Mouse (Mus musculus) limb, embryonic 11.5 days (tissue): ENCODE data around the gene Zfp174. TPM values are rescaled to one million over a fixed set of nuclear protein-coding genes. Genes with fewer than 3 reads are reported as not detected.

Experiments
- ATAC-seq: fragments of 200-750 bp; cut with Nextera tagmentation; 2 replicates; pipeline ENCODE4 v1.8.0; 2017; ENCODE audit warnings: low read depth; ENCODE audit not compliant: insufficient number of reproducible peaks, low FRiP score, low TSS enrichment
- DNase-seq: peaks from one replicate; pipeline ENCODE4 v3.0.0-alpha.2; 2015; ENCODE audit warnings: low spot score
- H3K27ac ChIP-seq: fragments of 300-500 bp; sonication (generic); replicated peaks from 2 replicates; pipeline ENCODE4 v1.5.1; 2014; ENCODE audit warnings: low read depth, mild to moderate bottlenecking, low read length
- H3K27me3 ChIP-seq: fragments of 300-500 bp; sonication (generic); 2 replicates; pipeline ENCODE4 v1.6.1; 2014; ENCODE audit warnings: mild to moderate bottlenecking, low read length, mixed read lengths; ENCODE audit not compliant: control insufficient read depth, insufficient read depth
- H3K36me3 ChIP-seq: fragments of 300-500 bp; sonication (generic); 2 replicates; pipeline ENCODE4 v1.6.1; 2014; ENCODE audit warnings: mild to moderate bottlenecking, low read length, moderate library complexity, mixed read lengths; ENCODE audit not compliant: control insufficient read depth, insufficient read depth
- H3K4me1 ChIP-seq: fragments of 300-500 bp; sonication (generic); 2 replicates; pipeline ENCODE4 v1.6.1; 2014; ENCODE audit warnings: low read length, mixed read lengths; ENCODE audit not compliant: control insufficient read depth, insufficient read depth
- H3K4me2 ChIP-seq: fragments of 300-500 bp; sonication (generic); 2 replicates; pipeline ENCODE4 v1.6.1; 2014; ENCODE audit warnings: low read depth, mild to moderate bottlenecking, moderate library complexity; ENCODE audit not compliant: severe bottlenecking
- H3K4me3 ChIP-seq: fragments of 300-500 bp; sonication (generic); 2 replicates; pipeline ENCODE4 v1.5.1; 2014; ENCODE audit warnings: low read depth, low read length
- H3K9ac ChIP-seq: fragments of 300-500 bp; sonication (generic); 2 replicates; pipeline ENCODE4 v1.6.1; 2014; ENCODE audit warnings: mild to moderate bottlenecking, low read length
- H3K9me3 ChIP-seq: fragments of 300-500 bp; sonication (generic); 2 replicates; pipeline ENCODE4 v1.6.1; 2016; ENCODE audit warnings: low read length; ENCODE audit not compliant: control insufficient read depth
- WGBS: fragments of 180-500 bp; shearing (Covaris S2); extraction: QIAGEN DNeasy Blood & Tissue Kit; methylation state at CpG from one replicate; pipeline ENCODE4 v1.1.7; 2014; 5-methylcytosine and 5-hydroxymethylcytosine counted together
- polyA plus RNA-seq: library from polyadenylated mRNA; unstranded; fragments of >200 nt; fragmentation: Nextera tagmentation; extraction: Ambion mirVana; gene quantifications from 2 replicates; pipeline ENCODE4 v1.2.1, GENCODE M21; 2014

The Zfp174 gene
- polyA plus RNA-seq, 1 experiment from 2014 or later: 1.1 TPM

- ATAC-seq: no peak
- H3K9ac ChIP-seq: no peak overlapping the region
- no peaks in the 10 kb centered on the region for H3K27me3 ChIP-seq
- H3K36me3 ChIP-seq: no peaks in the 10 kb centered on the region
- H3K4me3 ChIP-seq: no peak overlapping the region
- DNase-seq: no peak
- no peaks in the 10 kb centered on the region for H3K9me3 ChIP-seq
- no peak overlapping the region for H3K4me2 ChIP-seq
- WGBS: 94% methylated on average over 14 of the region's 14 CpGs
- no peak overlapping the region for H3K27ac ChIP-seq
- H3K4me1 ChIP-seq: no peaks in the 10 kb centered on the region
These were observed 44.7 kb downstream of the Zfp174 start for GRCm38 (mm10) chr16:3891621-3892295.

DNA sequence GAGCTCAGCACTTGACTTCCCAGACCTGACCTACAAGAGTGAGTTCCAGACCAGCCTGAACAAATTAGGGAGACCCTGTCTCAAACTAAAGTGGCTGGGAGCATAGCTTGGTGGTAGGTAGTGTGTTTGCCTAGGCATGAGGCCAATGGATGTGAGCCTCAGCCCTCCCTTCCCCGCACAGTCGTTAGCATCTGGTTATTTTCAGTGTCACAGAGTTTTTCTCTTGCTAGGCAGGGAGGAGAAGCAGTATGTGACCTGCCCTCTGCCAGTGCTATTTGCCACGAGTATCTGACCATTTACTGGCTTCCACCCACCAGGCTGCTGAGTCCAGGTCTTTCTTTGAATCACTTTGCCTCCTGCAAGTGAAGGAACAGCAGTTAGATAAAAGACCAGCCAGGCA, 46.7 kb downstream of the Zfp174 start:
- ATAC-seq (no peak), DNase-seq (no peak)
- WGBS: 62% methylated on average over 3 of the region's 3 CpGs
- no peaks in the 10 kb centered on the region for H3K27me3 ChIP-seq
- no peak overlapping the region for H3K4me2 ChIP-seq
- no peak overlapping the region for H3K9ac ChIP-seq
- no peaks in the 10 kb centered on the region; the same call in 1 of the 2 replicates for H3K36me3 ChIP-seq
- no peak overlapping the region for H3K4me3 ChIP-seq
- H3K4me1 ChIP-seq: no peaks in the 10 kb centered on the region
- no peaks in the 10 kb centered on the region for H3K9me3 ChIP-seq
- no peak overlapping the region for H3K27ac ChIP-seq

DNA sequence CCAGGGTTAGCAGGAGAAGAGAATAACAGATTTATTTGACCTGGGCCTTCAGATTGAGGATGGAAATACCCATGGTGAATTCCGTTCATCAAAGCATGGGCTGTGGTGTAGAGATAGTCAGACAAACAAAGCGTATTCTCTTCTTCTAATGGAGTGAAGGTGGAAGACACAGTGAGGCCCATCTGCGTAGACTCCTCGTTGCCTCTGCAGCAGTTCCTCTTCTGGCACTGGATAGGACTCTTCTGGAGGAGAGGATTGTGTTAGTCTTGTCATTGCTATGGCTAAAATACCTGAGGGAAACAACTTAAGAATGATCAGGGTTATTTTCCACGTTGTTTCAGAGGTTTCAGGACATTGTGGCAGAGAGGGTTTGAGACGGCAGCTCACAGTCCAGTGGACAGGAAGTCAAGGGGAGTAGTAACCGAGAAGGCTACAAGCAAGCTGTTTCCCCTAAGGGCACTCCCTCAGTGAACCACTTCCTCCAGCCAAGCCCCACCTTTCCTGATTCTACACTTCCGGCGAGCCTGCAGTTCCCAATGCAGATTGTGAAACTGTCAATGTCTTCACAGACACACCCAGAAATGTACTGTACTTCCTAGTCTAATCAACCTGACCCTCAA, 48.2 kb downstream of the Zfp174 start:
- H3K4me3 ChIP-seq: no peak overlapping the region
- no peak overlapping the region for H3K9ac ChIP-seq
- no peak for DNase-seq
- no peak overlapping the region for H3K27ac ChIP-seq
- H3K9me3 ChIP-seq: no peaks in the 10 kb centered on the region
- peaks cover 2% of the 10 kb centered on the region; the same call in 1 of the 2 replicates for H3K36me3 ChIP-seq
- H3K4me2 ChIP-seq: no peak overlapping the region
- no peaks in the 10 kb centered on the region for H3K27me3 ChIP-seq
- WGBS: 81% methylated on average over 9 of the region's 9 CpGs
- ATAC-seq: no peak
- no peaks in the 10 kb centered on the region for H3K4me1 ChIP-seq

GRCm38 (mm10) chr16:3896046-3896445, 49.0 kb downstream of the Zfp174 start:
- H3K9ac ChIP-seq: no peak overlapping the region
- ATAC-seq: no peak
- no peaks in the 10 kb centered on the region for H3K27me3 ChIP-seq
- peaks cover 2% of the 10 kb centered on the region; the same call in 1 of the 2 replicates for H3K36me3 ChIP-seq
- H3K9me3 ChIP-seq: no peaks in the 10 kb centered on the region
- 82% methylated on average over 6 of the region's 6 CpGs for WGBS
- DNase-seq: no peak
- no peak overlapping the region for H3K4me3 ChIP-seq
- no peak overlapping the region for H3K4me2 ChIP-seq
- H3K4me1 ChIP-seq: no peaks in the 10 kb centered on the region
- no peak overlapping the region for H3K27ac ChIP-seq

DNA sequence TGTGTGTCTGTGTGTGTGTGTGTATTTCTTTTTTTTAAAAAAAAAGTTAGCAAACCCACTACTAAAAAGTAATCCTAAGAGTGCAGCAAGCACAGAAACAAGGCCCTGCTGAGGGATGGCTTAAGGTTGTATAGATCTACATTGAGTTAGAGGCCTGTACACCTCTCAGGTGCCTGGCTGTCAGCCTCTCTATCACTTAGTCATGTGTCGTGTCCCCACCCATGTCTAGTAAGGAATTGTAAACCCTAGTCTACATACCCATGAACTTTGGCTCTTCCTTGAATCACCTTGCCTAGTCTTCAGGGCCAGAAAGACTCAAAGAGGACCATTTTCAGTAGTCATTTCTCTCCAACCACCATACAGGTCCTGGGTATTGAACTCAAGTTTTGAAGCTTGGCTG, 49.5 kb downstream of the Zfp174 start:
- ATAC-seq: no peak
- H3K4me1 ChIP-seq: no peaks in the 10 kb centered on the region
- WGBS: 94% methylated on average over 1 of the region's 1 CpGs
- no peak overlapping the region for H3K4me2 ChIP-seq
- H3K36me3 ChIP-seq: peaks cover 4% of the 10 kb centered on the region; the same call in 1 of the 2 replicates
- no peak for DNase-seq
- H3K4me3 ChIP-seq: no peak overlapping the region
- no peaks in the 10 kb centered on the region for H3K27me3 ChIP-seq
- H3K9me3 ChIP-seq: no peaks in the 10 kb centered on the region
- no peak overlapping the region for H3K9ac ChIP-seq
- H3K27ac ChIP-seq: no peak overlapping the region

GRCm38 (mm10) chr16:3907471-3907870, 60.4 kb downstream of the Zfp174 start:
- Histone ChIP-seq H3K36me3 (peaks cover 3% of the 10 kb centered on the region), H3K9ac (no peak overlapping the region), H3K27me3 (no peaks in the 10 kb centered on the region), H3K27ac (no peak overlapping the region), H3K4me3 (no peak overlapping the region), H3K9me3 (no peaks in the 10 kb centered on the region), H3K4me1 (0 out of 2 replicates have a peak, but pooled peaks cover 2% of the 10 kb centered on the region), H3K4me2 (no peak overlapping the region)
- ATAC-seq (no peak), DNase-seq (no peak)
- 85% methylated on average over 2 of the region's 2 CpGs for WGBS

Other genes starting within 250 kb of the Zfp174 start
- 0.06 TPM in 1 of 2 replicates, not detected in the other for gene Mefv, start 129.2 kb upstream of the Zfp174 start, polyA plus RNA-seq
- 27.5 and 34.8 TPM in 2 replicates for gene Zfp263, start 103.2 kb upstream of the Zfp174 start, polyA plus RNA-seq
- gene Olfr15, start 16.4 kb upstream of the Zfp174 start, polyA plus RNA-seq: not detected in 2 replicates
- gene Naa60, start 25.1 kb downstream of the Zfp174 start, polyA plus RNA-seq: 54.6 and 60.1 TPM in 2 replicates
- 4.5 and 6.1 TPM in 2 replicates for gene Zfp597, start 37.3 kb downstream of the Zfp174 start, polyA plus RNA-seq
- gene Gm20695, start 37.4 kb downstream of the Zfp174 start, polyA plus RNA-seq: 1.8 and 3.7 TPM in 2 replicates
- gene 1700037C18Rik, start 61.4 kb downstream of the Zfp174 start, polyA plus RNA-seq: 4.1 and 5.1 TPM in 2 replicates
- 22.4 and 24.8 TPM in 2 replicates for gene Cluap1, start 61.5 kb downstream of the Zfp174 start, polyA plus RNA-seq
- gene Nlrc3, start 129.4 kb downstream of the Zfp174 start, polyA plus RNA-seq: 0.57 and 0.65 TPM in 2 replicates
- 29.7 and 31.0 TPM in 2 replicates for gene Slx4, start 156.5 kb downstream of the Zfp174 start, polyA plus RNA-seq
- gene Dnase1, start 189.7 kb downstream of the Zfp174 start, polyA plus RNA-seq: 4.1 and 6.0 TPM in 2 replicates
- gene Trap1, start 230.6 kb downstream of the Zfp174 start, polyA plus RNA-seq: 100 and 101 TPM in 2 replicates